Mouse (Mus musculus) ES-CJ7 (cell line): Measurements from ENCODE around the gene Ang5.
A peak's percentile ranks its signal among the peaks of the same experiment; 100 is the strongest.
"Not testable (repeated sequence)": the region's sequence is repeated elsewhere in the genome, so short reads cannot be mapped to it uniquely, and the experiment has no call there.

Source experiments
- DNase-seq: peaks from one replicate; pipeline ENCODE4 v3.0.0; 2011; ENCODE audit warnings: low read depth, low spot score

Gene Ang5

GRCm38 (mm10) chr14:43956769-43957168 lies at the start of gene Ang5:
Gene Ang5 (plus strand): TSS chr14:43957069.
- not testable (repeated sequence) for DNase-seq

DNA sequence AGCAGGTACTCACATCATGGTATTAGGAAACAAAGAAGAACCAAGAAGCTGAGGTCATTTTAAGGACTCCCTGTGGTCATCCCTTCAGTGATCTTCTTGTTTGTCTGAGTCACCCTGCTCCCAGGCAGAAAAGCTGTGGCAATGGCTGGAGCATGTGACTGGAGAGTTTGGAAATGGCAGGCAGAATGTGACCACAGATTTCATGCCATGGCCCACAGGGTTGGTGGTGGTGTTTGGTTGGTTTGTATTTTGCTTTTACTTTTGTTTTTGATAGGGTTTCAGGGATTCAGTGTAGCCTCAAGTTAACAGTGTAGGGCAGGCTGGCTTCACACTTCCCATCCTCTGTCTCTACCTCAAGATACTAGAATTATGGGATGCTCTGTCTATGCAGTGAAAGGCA lies 38.7 kb upstream of the Ang5 start:
- DNase-seq = not testable (repeated sequence)

GRCm38 (mm10) chr14:43923459-43923858 lies 33.4 kb upstream of the Ang5 start, which contains the start of gene Ear10:
Gene Ear10 (minus strand): TSS chr14:43923559.
- DNase-seq = not testable (repeated sequence)

DNA sequence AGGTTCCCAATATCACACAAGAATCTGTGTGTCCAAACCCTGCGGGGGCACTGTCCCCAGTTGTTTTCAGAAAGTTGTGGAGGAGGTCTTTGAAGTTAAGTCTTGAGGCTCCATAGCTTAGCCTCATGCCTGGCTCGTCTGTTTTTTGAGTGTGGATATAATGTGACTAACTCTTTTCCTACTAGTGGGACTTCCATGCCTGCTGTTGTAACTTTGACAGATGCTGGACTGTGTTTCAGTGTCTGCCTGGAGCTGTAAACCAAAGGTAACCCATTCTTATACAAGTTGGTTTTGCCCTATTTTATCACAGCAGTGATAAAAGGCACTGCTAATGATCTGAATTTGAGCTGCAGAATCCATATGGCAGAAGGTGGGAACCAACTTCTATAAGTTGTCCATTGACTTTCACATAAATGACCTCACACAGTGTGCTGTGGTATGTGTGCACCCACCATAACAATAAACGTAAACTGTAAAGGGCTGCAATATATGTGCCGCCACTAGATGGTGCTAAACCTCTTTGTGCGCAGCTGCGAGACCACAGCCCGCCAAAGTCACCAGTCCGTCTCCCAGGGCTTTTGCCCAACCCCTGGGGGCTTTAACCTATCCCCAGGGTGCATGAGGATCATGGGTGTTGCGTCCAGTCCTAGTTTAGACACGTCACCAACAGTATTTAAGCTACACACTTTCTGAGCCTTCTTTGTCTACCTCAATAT lies 32.0 kb upstream of the Ang5 start, which contains the start of gene Gm8113:
Gene Gm8113 (plus strand): TSS at position 703 of the 716 bp plus-strand sequence.
- DNase-seq = peak; percentile 80

GRCm38 (mm10) chr14:43925404-43925950 lies 31.4 kb upstream of the Ang5 start:
- peak; percentile 44 for DNase-seq

DNA sequence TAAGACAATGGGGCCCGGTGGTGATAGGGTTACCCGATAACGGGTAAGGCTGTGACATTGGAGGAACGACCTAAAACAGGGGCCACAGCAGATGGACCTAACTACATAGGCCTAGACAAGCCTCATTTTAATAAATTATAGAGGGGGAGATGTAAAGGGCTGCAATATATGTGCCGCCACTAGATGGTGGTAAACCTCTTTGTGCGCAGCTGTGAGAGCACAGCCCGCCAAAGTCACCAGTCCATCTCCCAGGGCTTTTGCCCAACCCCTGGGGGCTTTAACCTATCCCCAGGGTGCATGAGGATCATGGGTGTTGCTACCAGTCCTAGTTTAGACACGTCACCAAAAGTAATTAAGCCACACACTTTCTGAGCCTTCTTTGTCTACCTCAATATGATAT lies 23.9 kb upstream of the Ang5 start:
- peak; percentile 48 for DNase-seq

DNA sequence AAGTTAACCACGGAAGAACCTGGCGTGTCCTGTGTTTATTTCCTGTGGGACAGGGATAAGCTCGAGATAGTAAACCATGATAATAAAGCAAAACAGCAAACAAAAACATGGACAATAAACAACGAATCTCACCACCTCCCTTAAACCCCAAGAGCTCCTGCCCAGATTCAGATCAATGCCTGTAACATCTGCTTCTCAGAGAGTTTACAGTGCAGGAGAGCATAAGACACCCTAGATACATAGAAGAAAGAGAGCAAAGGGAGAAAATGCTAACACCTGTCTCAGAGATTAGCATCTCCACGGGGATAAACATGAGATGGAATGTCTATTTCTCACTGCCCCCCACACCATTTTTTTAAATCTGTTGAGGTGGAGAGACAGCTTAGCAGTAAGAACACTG lies 23.5 kb upstream of the Ang5 start:
- DNase-seq = not testable (repeated sequence)

DNA sequence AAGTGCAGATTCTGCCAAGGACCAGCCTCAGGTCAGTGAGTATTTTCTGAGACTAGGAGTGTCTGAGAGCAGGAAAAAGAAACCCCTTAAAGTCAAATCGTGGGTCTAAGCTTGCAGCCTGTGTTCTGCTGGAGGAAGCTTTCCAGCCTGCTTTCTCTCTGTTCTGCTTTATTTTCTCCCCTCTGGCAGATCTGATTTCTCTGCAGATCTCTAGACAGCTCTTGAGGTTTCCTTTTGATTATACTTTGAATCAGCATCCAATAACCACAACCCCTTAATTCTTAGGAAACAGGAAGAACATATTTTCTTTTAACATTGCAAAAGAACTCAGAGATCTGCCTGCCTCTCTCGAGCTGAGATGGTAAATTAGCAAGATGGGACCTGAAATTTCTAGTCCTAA lies 3.5 kb upstream of the Ang5 start:
- DNase-seq = not testable (repeated sequence)

- not testable (repeated sequence) for DNase-seq
Measured at GRCm38 (mm10) chr14:43955074-43955473, 1.8 kb upstream of the Ang5 start.

GRCm38 (mm10) chr14:43983454-43983853 lies 26.6 kb downstream of the Ang5 start:
- no peak for DNase-seq

DNA sequence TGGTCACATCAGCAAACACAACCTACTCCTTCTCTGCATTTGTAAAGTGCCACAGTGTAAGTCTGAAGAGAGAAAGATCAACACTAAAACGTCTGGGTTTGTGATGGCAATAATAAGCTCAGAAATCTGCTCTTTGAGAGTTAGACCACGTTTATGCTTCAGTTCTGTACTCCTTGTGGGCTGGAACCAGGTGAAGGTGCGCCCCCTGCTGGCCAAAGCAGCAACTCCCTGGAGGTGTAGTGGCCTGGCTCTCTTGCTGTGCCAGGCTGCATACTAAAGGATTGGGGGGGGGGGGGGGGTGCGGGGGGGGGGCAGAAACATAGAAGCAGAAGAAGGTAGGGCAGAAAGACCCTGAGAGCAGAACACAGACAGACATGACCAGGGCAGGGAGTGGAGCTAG lies 27.0 kb downstream of the Ang5 start:
- peak; percentile 43 for DNase-seq

DNA sequence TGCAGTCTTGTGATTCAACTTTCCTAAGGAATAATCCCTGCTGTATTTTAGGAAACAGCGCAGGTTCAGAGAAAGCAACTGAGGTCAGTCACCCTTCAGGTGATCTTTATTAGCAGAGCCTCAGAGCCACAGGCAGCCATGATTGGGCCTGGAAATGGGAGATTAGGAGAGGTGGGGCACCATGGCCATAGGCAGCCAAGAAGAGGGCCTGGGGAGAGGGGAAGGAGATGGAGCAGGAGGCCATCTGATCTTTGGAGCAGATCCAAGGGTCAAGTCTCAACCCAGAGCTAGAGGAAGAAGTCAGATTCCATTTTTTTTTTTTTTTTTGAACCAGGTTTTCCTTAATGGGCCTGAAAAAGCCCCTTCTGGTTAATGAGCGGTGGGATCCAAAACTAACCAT lies 29.3 kb downstream of the Ang5 start:
- DNase-seq = no peak

- DNase-seq = peak; percentile 65
Measured at GRCm38 (mm10) chr14:43987404-43987803, 30.5 kb downstream of the Ang5 start.

DNA sequence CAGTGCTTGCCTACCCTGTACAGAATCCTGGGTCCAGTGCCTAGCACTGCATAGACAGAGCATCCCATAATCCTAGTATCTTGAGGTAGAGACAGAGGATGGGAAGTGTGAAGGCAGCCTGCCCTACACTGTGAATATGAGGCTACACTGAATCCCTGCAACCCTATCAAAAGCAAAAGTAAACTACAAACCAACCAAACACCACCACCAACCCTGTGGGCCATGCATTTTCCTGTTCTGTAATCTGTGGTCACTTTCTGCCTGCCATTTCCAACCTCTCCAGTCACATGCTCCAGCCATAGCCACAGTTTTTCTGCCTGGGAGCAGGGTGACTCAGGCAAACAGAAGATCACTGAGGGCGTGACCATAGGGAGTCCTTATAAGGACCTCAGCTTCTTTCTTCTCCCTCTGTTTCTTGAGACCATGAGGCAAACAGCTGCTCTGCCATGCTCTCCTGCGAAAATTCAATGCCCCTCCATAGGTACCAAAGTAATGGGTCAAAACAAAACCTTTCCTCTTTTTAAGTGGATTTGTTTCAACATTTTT lies 41.7 kb downstream of the Ang5 start:
- DNase-seq = not testable (repeated sequence)

DNA sequence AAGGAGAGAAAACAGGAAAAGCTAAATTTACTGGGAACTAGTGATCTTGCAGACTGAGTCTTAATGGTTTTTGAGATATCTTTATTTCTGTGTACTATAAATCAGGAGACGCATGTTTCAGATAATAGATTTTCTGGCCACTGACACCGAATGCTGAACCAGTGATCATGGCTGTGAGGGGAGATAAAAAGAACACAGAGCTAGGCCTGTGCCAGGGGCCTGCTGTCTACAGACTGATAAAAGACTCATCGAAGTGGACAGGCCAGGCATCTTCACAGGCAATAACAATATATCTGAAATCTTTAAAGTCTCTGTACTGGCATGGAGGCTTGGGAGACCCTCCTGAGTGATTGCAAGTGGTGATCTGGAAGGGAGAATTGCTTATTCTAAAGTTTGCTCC lies 44.7 kb downstream of the Ang5 start:
- DNase-seq = no peak

GRCm38 (mm10) chr14:44002169-44002568 lies 45.3 kb downstream of the Ang5 start, which contains the start of gene Ang6:
Gene Ang6 (minus strand): TSS chr14:44002269.
- DNase-seq = no peak

- DNase-seq = not testable (repeated sequence)
Measured at GRCm38 (mm10) chr14:44008021-44008420, 51.2 kb downstream of the Ang5 start.

DNA sequence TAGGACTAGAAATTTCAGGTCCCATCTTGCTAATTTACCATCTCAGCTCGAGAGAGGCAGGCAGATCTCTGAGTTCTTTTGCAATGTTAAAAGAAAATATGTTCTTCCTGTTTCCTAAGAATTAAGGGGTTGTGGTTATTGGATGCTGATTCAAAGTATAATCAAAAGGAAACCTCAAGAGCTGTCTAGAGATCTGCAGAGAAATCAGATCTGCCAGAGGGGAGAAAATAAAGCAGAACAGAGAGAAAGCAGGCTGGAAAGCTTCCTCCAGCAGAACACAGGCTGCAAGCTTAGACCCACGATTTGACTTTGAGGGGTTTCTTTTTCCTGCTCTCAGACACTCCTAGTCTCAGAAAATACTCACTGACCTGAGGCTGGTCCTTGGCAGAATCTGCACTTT lies 52.8 kb downstream of the Ang5 start:
- not testable (repeated sequence) for DNase-seq
